Mouse (Mus musculus) thymus, postnatal 36 days (tissue): Measurements from ENCODE around the gene Vps53.
"Not testable (repeated sequence)": the region's sequence is repeated elsewhere in the genome, so short reads cannot be mapped to it uniquely, and the experiment has no call there.

ENCODE experiments used
- DNase-seq, 2 experiments: peaks; one replicate each; pipeline ENCODE4 v3.0.0; 2022; ENCODE audit warnings: mixed read lengths in 2 of 2

The Vps53 gene

GRCm38 (mm10) chr11:76179495-76180145, at the start of gene Vps53, which contains the start of gene Fam57a:
Gene Vps53 (minus strand): TSS chr11:76179647.
Gene Fam57a (plus strand): TSS chr11:76179671.
- DNase-seq = peak; percentile 82 to 84

GRCm38 (mm10) chr11:76225051-76225450, 45.6 kb upstream of the Vps53 start:
- DNase-seq = no peak

- no peak for DNase-seq
Observed at GRCm38 (mm10) chr11:76224631-76225030, 45.2 kb upstream of the Vps53 start.

- DNase-seq = peak; percentile 97 to 98
Observed at GRCm38 (mm10) chr11:76217390-76217800, 37.9 kb upstream of the Vps53 start, which contains the start of the genes Dbil5 and Gemin4. Gene Dbil5 (plus strand): TSS chr11:76217608. Gene Gemin4 (minus strand): TSS chr11:76217664.

GRCm38 (mm10) chr11:76216681-76217389, 37.4 kb upstream of the Vps53 start:
- DNase-seq = peak in 1 of 2 experiments; percentile 6

GRCm38 (mm10) chr11:76216049-76216540, 36.6 kb upstream of the Vps53 start:
- no peak for DNase-seq

GRCm38 (mm10) chr11:76215011-76215410, 35.6 kb upstream of the Vps53 start:
- DNase-seq = no peak

GRCm38 (mm10) chr11:76213841-76214240, 34.4 kb upstream of the Vps53 start:
- DNase-seq = no peak

- DNase-seq = not testable (repeated sequence)
Observed at GRCm38 (mm10) chr11:76211595-76211994, 32.1 kb upstream of the Vps53 start.

GRCm38 (mm10) chr11:76210228-76210985, 31.0 kb upstream of the Vps53 start:
- no peak for DNase-seq

GRCm38 (mm10) chr11:76206793-76207192, 27.3 kb upstream of the Vps53 start:
- DNase-seq = no peak

- DNase-seq = peak; percentile 25 to 37
Observed at GRCm38 (mm10) chr11:76201761-76202674, 22.6 kb upstream of the Vps53 start.

- DNase-seq = no peak
Observed at GRCm38 (mm10) chr11:76196977-76197469, 17.6 kb upstream of the Vps53 start.

GRCm38 (mm10) chr11:76196275-76196976, 17.0 kb upstream of the Vps53 start:
- no peak for DNase-seq

GRCm38 (mm10) chr11:76186908-76187307, 7.5 kb upstream of the Vps53 start:
- DNase-seq = no peak

GRCm38 (mm10) chr11:76183745-76184144, 4.3 kb upstream of the Vps53 start:
- no peak for DNase-seq

GRCm38 (mm10) chr11:76180146-76180540, 696 bp upstream of the Vps53 start:
- no peak for DNase-seq

- DNase-seq = peak; percentile 7 to 12
Observed at GRCm38 (mm10) chr11:76178726-76179494, 537 bp downstream of the Vps53 start.

GRCm38 (mm10) chr11:76170207-76170606, 9.2 kb downstream of the Vps53 start:
- DNase-seq = no peak

GRCm38 (mm10) chr11:76168976-76169375, 10.5 kb downstream of the Vps53 start:
- DNase-seq = no peak
